Mouse (Mus musculus): ENCODE results near the gene Fjx1.

GRCm38 (mm10) chr2:102399864-102400604 is 52.3 kb downstream of the Fjx1 start:
- TF ChIP-seq MAFK (IDR thresholded peaks at IDR 0.05; ENCODE audit: insufficient read depth, low read depth, low read length), result no peak
- TF ChIP-seq ZNF384 (IDR thresholded peaks at IDR 0.05; ENCODE audit: low read depth, low read length), result no peak
- TF ChIP-seq CHD2 (IDR thresholded peaks at IDR 0.05; ENCODE audit: low read depth, low read length), result no peak
- TF ChIP-seq ZC3H11A (IDR thresholded peaks at IDR 0.05; ENCODE audit: borderline replicate concordance, low read depth, low read length), result no peak
- no peak for TF ChIP-seq HCFC1 (IDR thresholded peaks at IDR 0.05; ENCODE audit: borderline replicate concordance, insufficient read depth, low read length)
